15 mouse cellular contexts compared by ENCODE assay signal in the genomic region with DNA sequence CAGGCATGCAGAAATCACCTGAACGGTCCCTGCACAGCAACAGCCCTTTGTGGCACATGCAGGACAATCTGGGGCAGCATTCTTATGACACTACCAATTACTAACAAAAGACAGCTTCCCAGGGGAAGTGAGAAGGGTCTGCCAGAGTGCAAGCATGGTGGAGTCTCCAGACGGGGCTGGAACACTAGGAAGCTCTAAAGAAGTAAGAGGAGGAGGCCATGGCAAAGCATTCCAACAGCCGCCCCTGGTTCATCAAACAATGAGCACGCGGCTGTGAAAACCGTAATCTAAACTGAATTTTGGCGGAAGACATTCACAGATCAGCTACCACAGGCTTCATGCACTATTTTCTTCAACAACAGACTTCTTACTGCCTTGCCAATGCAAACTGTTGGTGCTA.
"Had no signal": no experiment of that assay in that cellular context is flagged by ENCODE, and none has a peak within 500 bp of the region (broad histone marks: within the 10 kb centered on the region; RNA-seq: fewer than 3 reads in every experiment).

No protein-coding gene starts in this region.

- H3K4me2 ChIP-seq: kidney, embryonic 15.5 days; liver, embryonic 13.5 days; midbrain, embryonic 11.5 days; midbrain, embryonic 15.5 days had no signal

- H3K4me1 ChIP-seq: liver, embryonic 13.5 days; midbrain, embryonic 15.5 days had no signal

- H3K9me3 ChIP-seq: kidney, embryonic 15.5 days; liver, embryonic 13.5 days; midbrain, embryonic 15.5 days had no signal

- DNase-seq: kidney, adult 8-10 months; kidney, postnatal 10 days; kidney, postnatal 36 days; layer of hippocampus, postnatal 36 days; liver, embryonic 13.5 days; lung, adult 2 months; lung, postnatal 14 days; lung, postnatal 4 days; thymus, adult 2 months; thymus, postnatal 14 days; thymus, postnatal 4 days had no signal

- H3K36me3 ChIP-seq: kidney, embryonic 15.5 days; liver, embryonic 13.5 days; midbrain, embryonic 15.5 days had no signal

- H3K27me3 ChIP-seq: kidney, embryonic 15.5 days; liver, embryonic 13.5 days; midbrain, embryonic 15.5 days had no signal

- ATAC-seq: midbrain, embryonic 15.5 days had no signal

- H3K27ac ChIP-seq: kidney, embryonic 15.5 days; left cerebral cortex, adult 2 months; liver, embryonic 13.5 days; midbrain, embryonic 15.5 days had no signal

- H3K4me3 ChIP-seq: kidney, embryonic 15.5 days; left cerebral cortex, adult 2 months; liver, embryonic 13.5 days; midbrain, embryonic 15.5 days had no signal

- H3K9ac ChIP-seq: kidney, embryonic 15.5 days; liver, embryonic 13.5 days; midbrain, embryonic 15.5 days had no signal
